Mouse (Mus musculus) forebrain, postnatal 0 days (tissue): ENCODE results near the gene Plxna2. TPM values are rescaled to one million over a fixed set of nuclear protein-coding genes. Genes with fewer than 3 reads are reported as not detected.

ENCODE experiments used
- ATAC-seq: fragments of 200-750 bp; cut with Nextera tagmentation; 2 replicates; pipeline ENCODE4 v1.8.0; 2017; ENCODE audit warnings: mild to moderate bottlenecking, moderate library complexity
- DNase-seq: peaks from one replicate; pipeline ENCODE4 v3.0.0-alpha.2; 2015
- H3K27ac ChIP-seq: fragments of 300-500 bp; sonication (generic); 2 replicates; pipeline ENCODE4 v1.5.1; 2014; ENCODE audit warnings: low read depth, mild to moderate bottlenecking, antibody characterized with exemption, low read length, moderate library complexity, mixed read lengths
- H3K27me3 ChIP-seq: fragments of 300-500 bp; sonication (generic); 2 replicates; pipeline ENCODE4 v1.6.1; 2014; ENCODE audit warnings: mild to moderate bottlenecking, low read length, mixed read lengths; ENCODE audit not compliant: insufficient read depth
- H3K36me3 ChIP-seq: fragments of 300-500 bp; sonication (generic); 2 replicates; pipeline ENCODE4 v1.6.1; 2014; ENCODE audit warnings: mild to moderate bottlenecking, moderate library complexity; ENCODE audit not compliant: insufficient read depth
- H3K4me1 ChIP-seq: fragments of 300-500 bp; sonication (generic); 2 replicates; pipeline ENCODE4 v1.6.1; 2014; ENCODE audit warnings: antibody characterized with exemption; ENCODE audit not compliant: insufficient read depth
- H3K4me2 ChIP-seq: fragments of 300-500 bp; sonication (generic); 2 replicates; pipeline ENCODE4 v1.6.1; 2014; ENCODE audit warnings: low read depth, mild to moderate bottlenecking, moderate library complexity
- H3K4me3 ChIP-seq: fragments of 300-500 bp; sonication (generic); 2 replicates; pipeline ENCODE4 v1.5.1; 2014; ENCODE audit warnings: low read depth, low read length, mixed read lengths
- H3K9ac ChIP-seq: fragments of 300-500 bp; sonication (generic); 2 replicates; pipeline ENCODE4 v1.6.1; 2014; ENCODE audit warnings: mild to moderate bottlenecking
- H3K9me3 ChIP-seq: fragments of 300-500 bp; sonication (generic); 2 replicates; pipeline ENCODE4 v1.6.1; 2016; ENCODE audit warnings: low read length
- CTCF ChIP-seq: sonication (generic); IDR thresholded peaks from 2 replicates; pipeline ENCODE4 v1.5.1; 2016; ENCODE audit warnings: antibody characterized with exemption, control low read depth, low read depth
- WGBS: fragments of 180-500 bp; shearing (Covaris S2); extraction: QIAGEN DNeasy Blood & Tissue Kit; methylation state at CpG from one replicate; pipeline ENCODE4 v1.1.7; 2014; 5-methylcytosine and 5-hydroxymethylcytosine counted together
- polyA plus RNA-seq: library from polyadenylated mRNA; unstranded; fragments of >200 nt; fragmentation: Nextera tagmentation; extraction: Ambion mirVana; gene quantifications from 2 replicates; pipeline ENCODE4 v1.2.1, GENCODE M21; 2015
- total RNA-seq: library from RNA; depleted of rRNA; stranded (reverse); fragments of >200 nt; gene quantifications from 2 replicates; pipeline ENCODE4 v1.2.3, GENCODE M21; 2014

The Plxna2 gene
- total and polyA plus RNA-seq, 2 experiments from 2014 or later, result 18.6 to 83.6 TPM

DNA sequence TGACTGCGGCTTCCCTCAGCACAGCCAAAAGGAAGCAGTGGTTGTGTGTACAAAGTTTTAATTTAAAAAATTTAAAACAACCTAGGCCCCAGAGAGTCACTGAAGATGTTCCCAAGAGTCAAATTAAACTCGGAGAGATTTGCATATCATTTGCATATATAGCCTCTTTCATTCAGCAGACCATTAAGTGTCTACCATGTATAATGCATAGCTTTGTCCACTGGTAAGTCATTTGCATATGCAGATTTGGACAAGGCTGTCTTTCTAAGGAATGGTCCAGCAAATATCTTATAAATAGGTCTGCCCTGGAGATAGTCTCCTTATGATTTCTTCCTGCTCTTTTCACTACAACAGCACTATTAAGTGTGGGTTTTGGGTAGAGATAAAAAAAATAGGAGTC, 103.2 kb downstream of the Plxna2 start:
- Histone ChIP-seq H3K27me3 (no peaks in the 10 kb centered on the region), H3K9ac (no peak overlapping the region), H3K27ac (no peak overlapping the region), H3K4me2 (no peak overlapping the region), H3K36me3 (no peaks in the 10 kb centered on the region; the same call in 1 of the 2 replicates), H3K4me3 (no peak overlapping the region), H3K9me3 (no peaks in the 10 kb centered on the region), H3K4me1 (no peaks in the 10 kb centered on the region)
- no peak for TF ChIP-seq CTCF
- no peak for ATAC-seq
- 20% methylated on average over 2 of the region's 2 CpGs for WGBS
- no peak for DNase-seq

GRCm38 (mm10) chr1:194722329-194722728, 104.3 kb downstream of the Plxna2 start:
- no peak overlapping the region for H3K9ac ChIP-seq
- peak; percentile 65 for TF ChIP-seq CTCF
- no peaks in the 10 kb centered on the region for H3K27me3 ChIP-seq
- no peak overlapping the region for H3K4me3 ChIP-seq
- 26% methylated on average over 2 of the region's 2 CpGs for WGBS
- DNase-seq, result peak; percentile 69
- no peak overlapping the region for H3K27ac ChIP-seq
- ATAC-seq, result peak; percentile 42; the same call in 1 of the 2 replicates
- no peak overlapping the region for H3K4me2 ChIP-seq
- H3K4me1 ChIP-seq, result no peaks in the 10 kb centered on the region
- H3K36me3 ChIP-seq, result no peaks in the 10 kb centered on the region; the same call in 1 of the 2 replicates
- no peaks in the 10 kb centered on the region for H3K9me3 ChIP-seq

DNA sequence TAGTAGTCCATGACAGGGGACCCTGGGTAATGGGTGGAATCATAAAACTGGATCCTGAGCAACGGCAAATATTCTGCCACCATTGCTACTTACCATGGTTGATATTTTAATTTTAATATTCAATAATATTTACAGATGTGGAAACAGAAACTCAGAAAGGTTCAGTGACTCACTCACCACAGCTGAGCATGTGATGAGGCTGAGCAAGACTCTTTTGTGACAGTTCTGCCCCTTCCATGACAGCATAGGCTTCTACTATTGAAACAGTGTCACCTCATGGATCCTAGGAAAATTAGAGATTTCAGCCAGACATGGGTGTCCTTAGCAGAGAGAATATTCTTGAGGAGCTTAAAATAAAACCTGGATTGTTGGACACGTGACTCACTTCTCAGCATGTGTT, 116.8 kb downstream of the Plxna2 start:
- DNase-seq, result no peak
- Histone ChIP-seq H3K36me3 (peaks cover 4% of the 10 kb centered on the region; the same call in 1 of the 2 replicates), H3K4me2 (no peak overlapping the region), H3K27ac (no peak overlapping the region), H3K27me3 (no peaks in the 10 kb centered on the region), H3K9me3 (no peaks in the 10 kb centered on the region), H3K4me1 (0 out of 2 replicates have a peak, but pooled peaks cover 3% of the 10 kb centered on the region), H3K4me3 (no peak overlapping the region), H3K9ac (no peak overlapping the region)
- no peak for ATAC-seq
- no peak for TF ChIP-seq CTCF
- 90% methylated on average over 2 of the region's 2 CpGs for WGBS

DNA sequence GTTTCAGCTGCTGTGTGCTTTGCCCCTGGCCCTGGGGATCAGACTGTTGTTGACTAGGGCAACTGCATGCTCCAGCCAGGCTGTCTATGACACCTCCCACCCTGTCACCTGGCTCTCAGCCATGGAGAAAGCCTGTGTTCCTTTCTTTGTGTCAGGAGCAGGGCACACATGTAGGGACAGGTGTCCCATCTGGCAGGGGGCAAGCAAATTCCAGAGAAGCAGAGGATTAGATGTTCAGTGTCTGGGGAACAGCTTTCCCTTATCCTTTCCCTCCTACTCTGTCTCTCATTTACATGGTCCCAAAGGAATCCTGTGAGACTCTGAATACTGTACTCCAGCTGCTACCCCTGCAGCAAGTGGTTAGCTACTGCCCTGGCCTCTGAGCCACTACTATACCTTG, 121.9 kb downstream of the Plxna2 start:
- no peak overlapping the region for H3K4me3 ChIP-seq
- peak; percentile 42; the same call in 1 of the 2 replicates for ATAC-seq
- H3K9me3 ChIP-seq, result no peaks in the 10 kb centered on the region
- no peak overlapping the region for H3K4me2 ChIP-seq
- H3K27ac ChIP-seq, result no peak overlapping the region
- no peak for TF ChIP-seq CTCF
- no peak overlapping the region for H3K9ac ChIP-seq
- no peak for DNase-seq
- peaks cover 4% of the 10 kb centered on the region; the same call in 1 of the 2 replicates for H3K36me3 ChIP-seq
- no peaks in the 10 kb centered on the region for H3K27me3 ChIP-seq
- H3K4me1 ChIP-seq, result peaks cover 11% of the 10 kb centered on the region; the same call in 1 of the 2 replicates

DNA sequence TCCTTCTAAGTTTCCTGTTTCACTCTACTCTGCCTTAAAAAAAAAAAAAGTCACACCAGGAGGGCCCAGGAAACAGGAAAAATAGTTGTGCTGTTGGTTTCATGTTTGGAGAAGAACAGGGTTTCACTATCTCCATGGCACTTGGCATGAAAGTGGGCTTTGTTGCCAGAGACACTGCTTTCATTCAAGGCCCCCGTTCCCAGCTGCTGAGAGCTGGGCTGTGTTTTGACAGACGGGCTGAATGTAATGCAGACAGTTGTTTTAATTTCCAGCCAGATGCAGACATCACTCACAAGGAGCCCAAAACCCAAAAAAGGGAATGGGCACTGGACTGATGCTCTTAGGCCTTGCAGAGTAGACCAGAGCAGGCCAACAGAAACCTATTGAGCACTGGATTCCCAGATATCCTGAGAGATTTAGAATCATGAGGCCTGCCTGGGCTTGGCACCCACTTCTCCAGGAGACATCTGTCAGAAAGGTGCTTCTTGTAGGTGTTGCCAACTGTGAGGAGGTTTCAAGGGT, 124.9 kb downstream of the Plxna2 start:
- H3K4me1 ChIP-seq, result peaks cover 17% of the 10 kb centered on the region; the same call in 1 of the 2 replicates
- no peaks in the 10 kb centered on the region for H3K27me3 ChIP-seq
- DNase-seq (peak; percentile 37), ATAC-seq (peak; percentile 12; the same call in 1 of the 2 replicates)
- peaks cover 15% of the 10 kb centered on the region; the same call in 1 of the 2 replicates for H3K36me3 ChIP-seq
- no peak overlapping the region for H3K4me3 ChIP-seq
- 12% methylated on average over 2 of the region's 2 CpGs for WGBS
- no peak overlapping the region for H3K4me2 ChIP-seq
- peak overlapping the region; percentile 57; the same call in 1 of the 2 replicates for H3K27ac ChIP-seq
- no peaks in the 10 kb centered on the region for H3K9me3 ChIP-seq
- TF ChIP-seq CTCF, result no peak
- H3K9ac ChIP-seq, result no peak overlapping the region

DNA sequence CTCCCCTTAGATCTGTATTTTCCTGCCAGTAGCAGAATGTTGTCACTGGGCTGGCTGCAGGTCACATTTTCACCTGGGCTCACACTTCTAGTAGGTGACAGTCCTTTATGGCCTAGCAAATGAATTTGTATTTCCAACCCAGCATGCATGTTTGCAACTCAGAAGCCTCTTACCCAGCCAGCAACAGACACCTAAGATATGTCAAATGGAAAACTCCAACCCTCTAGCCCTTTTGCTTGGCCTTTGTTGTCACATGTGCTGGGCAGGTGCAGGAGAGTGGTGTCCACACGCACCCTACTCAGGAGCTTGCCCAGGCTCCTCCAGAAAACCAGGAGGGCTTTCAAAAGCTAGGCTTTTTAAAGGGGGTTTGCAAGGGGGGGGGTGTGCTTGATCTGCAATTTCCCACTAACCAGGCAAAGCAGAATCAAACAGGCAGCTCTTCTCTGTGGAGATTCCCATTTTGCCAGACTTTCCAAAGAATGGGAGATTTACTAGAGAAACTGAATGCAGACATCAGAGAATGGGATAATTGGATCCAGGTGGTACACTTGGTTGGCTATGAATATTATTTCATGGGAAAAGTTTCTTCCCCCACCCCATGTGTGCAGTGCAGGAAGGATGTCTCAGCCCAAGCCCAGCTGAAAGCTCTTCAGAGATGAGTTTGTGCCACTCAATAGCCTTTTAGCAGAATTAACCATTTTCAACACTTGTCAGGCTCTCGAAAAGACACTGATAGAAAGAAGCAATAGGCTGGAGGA, 127.3 kb downstream of the Plxna2 start:
- peak overlapping the region; percentile 22; the same call in 1 of the 2 replicates for H3K27ac ChIP-seq
- 44% methylated on average over 2 of the region's 2 CpGs for WGBS
- DNase-seq, result no peak

More for the DNA sequence above, 127.3 kb downstream of the Plxna2 start:
- Histone ChIP-seq H3K27me3 (no peaks in the 10 kb centered on the region), H3K9ac (no peak overlapping the region), H3K4me1 (peaks cover 17% of the 10 kb centered on the region; the same call in 1 of the 2 replicates), H3K4me3 (no peak overlapping the region), H3K4me2 (no peak overlapping the region), H3K9me3 (no peaks in the 10 kb centered on the region), H3K36me3 (peaks cover 12% of the 10 kb centered on the region; the same call in 1 of the 2 replicates)
- TF ChIP-seq CTCF, result no peak
- no peak for ATAC-seq
